Mouse (Mus musculus) forebrain, embryonic 14.5 days (tissue): ENCODE results near the gene Kif26a. TPM values are rescaled to one million over a fixed set of nuclear protein-coding genes. Genes with fewer than 3 reads are reported as not detected.

Experiments used
- ATAC-seq: fragments of 200-750 bp; cut with Nextera tagmentation; 2 replicates; pipeline ENCODE4 v1.8.0; 2017; ENCODE audit warnings: mild to moderate bottlenecking, moderate library complexity
- DNase-seq: peaks from one replicate; pipeline ENCODE4 v3.0.0-alpha.2; 2015; ENCODE audit warnings: low spot score
- H3K27ac ChIP-seq: fragments of 300-500 bp; sonication (generic); 2 replicates; pipeline ENCODE4 v1.5.1; 2014; ENCODE audit warnings: low read depth, mild to moderate bottlenecking, control low read depth, low read length, moderate library complexity
- H3K27me3 ChIP-seq: fragments of 300-500 bp; sonication (generic); replicated peaks from 2 replicates; pipeline ENCODE4 v1.6.1; 2014; ENCODE audit warnings: low read length, control low read depth, mixed read lengths; ENCODE audit not compliant: control insufficient read depth, insufficient read depth
- H3K36me3 ChIP-seq: fragments of 300-500 bp; sonication (generic); 2 replicates; pipeline ENCODE4 v1.6.1; 2014; ENCODE audit warnings: low read length, control low read depth; ENCODE audit not compliant: control insufficient read depth, insufficient read depth
- H3K4me1 ChIP-seq: fragments of 300-500 bp; sonication (generic); 2 replicates; pipeline ENCODE4 v1.6.1; 2014; ENCODE audit warnings: antibody characterized with exemption, low read length, control low read depth; ENCODE audit not compliant: control insufficient read depth, insufficient read depth
- H3K4me2 ChIP-seq: fragments of 300-500 bp; sonication (generic); 2 replicates; pipeline ENCODE4 v1.6.1; 2014; ENCODE audit warnings: mild to moderate bottlenecking, control low read depth, low read length
- H3K4me3 ChIP-seq: fragments of 300-500 bp; sonication (generic); 2 replicates; pipeline ENCODE4 v1.5.1; 2014; ENCODE audit warnings: low read depth, low read length, control low read depth
- H3K9ac ChIP-seq: fragments of 300-500 bp; sonication (generic); 2 replicates; pipeline ENCODE4 v1.6.1; 2014; ENCODE audit warnings: mild to moderate bottlenecking, low read length, control low read depth, moderate library complexity
- H3K9me3 ChIP-seq: fragments of 300-500 bp; sonication (generic); replicated peaks from 2 replicates; pipeline ENCODE4 v1.6.1; 2016; ENCODE audit warnings: low read length, control low read depth, mixed read lengths; ENCODE audit not compliant: control insufficient read depth
- WGBS: fragments of 180-500 bp; shearing (Covaris S2); extraction: QIAGEN DNeasy Blood & Tissue Kit; methylation state at CpG from one replicate; pipeline ENCODE4 v1.1.7; 2014; 5-methylcytosine and 5-hydroxymethylcytosine counted together
- polyA plus RNA-seq: library from polyadenylated mRNA; unstranded; fragments of >200 nt; fragmentation: Nextera tagmentation; extraction: Ambion mirVana; gene quantifications from 2 replicates; pipeline ENCODE4 v1.2.1, GENCODE M21; 2014

Kif26a gene
- polyA plus RNA-seq, 1 experiment from 2014 or later: 11.5 TPM

DNA sequence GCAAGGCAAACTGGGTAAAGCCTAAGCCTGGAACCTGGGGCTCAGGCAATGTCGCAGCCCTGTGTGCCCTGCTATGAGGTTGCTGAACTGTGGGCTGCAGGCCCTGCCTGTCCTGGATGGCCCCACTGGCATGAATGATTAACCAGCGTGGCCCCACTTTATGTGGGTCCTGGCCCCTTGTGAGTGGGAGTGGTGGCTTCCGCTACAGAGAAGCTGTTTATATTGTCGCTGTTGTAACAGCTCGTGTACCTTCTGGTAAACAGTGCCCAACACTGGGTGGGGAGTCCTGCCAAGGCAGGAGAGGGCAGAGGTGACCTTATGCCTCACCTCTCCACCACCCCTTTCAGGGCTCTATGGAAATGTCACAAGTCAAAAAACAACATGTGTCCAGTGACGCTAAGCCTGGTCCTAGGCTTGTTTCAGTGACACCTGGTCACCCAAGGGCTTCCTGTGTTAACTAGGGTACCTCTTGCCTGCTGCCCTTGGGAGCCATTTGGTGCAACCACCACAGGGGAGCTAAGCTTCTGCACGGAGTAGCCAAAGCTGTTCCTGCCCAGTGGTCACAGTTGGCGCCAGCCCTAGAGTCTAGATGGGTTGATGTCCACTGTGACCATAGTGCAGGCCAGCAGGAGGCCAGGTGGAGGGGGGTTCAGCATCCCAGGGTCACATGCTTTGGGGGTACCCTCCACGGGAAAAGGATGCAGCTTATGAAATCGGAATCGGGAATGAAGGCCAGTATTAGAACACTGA is 37.1 kb upstream of the Kif26a start:
- Histone ChIP-seq H3K27me3 (no peaks in the 10 kb centered on the region), H3K9me3 (no peaks in the 10 kb centered on the region), H3K36me3 (no peaks in the 10 kb centered on the region), H3K27ac (no peak overlapping the region), H3K4me3 (no peak overlapping the region), H3K4me1 (peaks cover 3% of the 10 kb centered on the region), H3K4me2 (no peak overlapping the region), H3K9ac (no peak overlapping the region)
- ATAC-seq (no peak), DNase-seq (no peak)
- WGBS: 87% methylated on average over 11 of the region's 11 CpGs

GRCm38 (mm10) chr12:112109701-112110100 is 36.3 kb upstream of the Kif26a start:
- no peak overlapping the region for H3K4me3 ChIP-seq
- H3K9ac ChIP-seq: no peak overlapping the region
- H3K9me3 ChIP-seq: no peaks in the 10 kb centered on the region
- no peak overlapping the region for H3K4me2 ChIP-seq
- peaks cover 3% of the 10 kb centered on the region for H3K4me1 ChIP-seq
- ATAC-seq (no peak), DNase-seq (no peak)
- no peaks in the 10 kb centered on the region for H3K27me3 ChIP-seq
- WGBS: 83% methylated on average over 9 of the region's 9 CpGs
- no peaks in the 10 kb centered on the region for H3K36me3 ChIP-seq
- H3K27ac ChIP-seq: no peak overlapping the region

GRCm38 (mm10) chr12:112111323-112111722 is 34.7 kb upstream of the Kif26a start:
- H3K4me1 ChIP-seq: peaks cover 3% of the 10 kb centered on the region
- no peak overlapping the region for H3K9ac ChIP-seq
- H3K36me3 ChIP-seq: no peaks in the 10 kb centered on the region
- ATAC-seq: no peak
- no peak overlapping the region for H3K4me3 ChIP-seq
- DNase-seq: no peak
- no peaks in the 10 kb centered on the region for H3K9me3 ChIP-seq
- no peaks in the 10 kb centered on the region for H3K27me3 ChIP-seq
- H3K4me2 ChIP-seq: no peak overlapping the region
- H3K27ac ChIP-seq: no peak overlapping the region
- WGBS: 89% methylated on average over 5 of the region's 5 CpGs

GRCm38 (mm10) chr12:112112235-112112634 is 33.8 kb upstream of the Kif26a start:
- no peak overlapping the region for H3K4me2 ChIP-seq
- H3K27ac ChIP-seq: no peak overlapping the region
- no peaks in the 10 kb centered on the region for H3K36me3 ChIP-seq
- H3K4me3 ChIP-seq: no peak overlapping the region
- H3K27me3 ChIP-seq: no peaks in the 10 kb centered on the region
- H3K9me3 ChIP-seq: no peaks in the 10 kb centered on the region
- ATAC-seq (no peak), DNase-seq (no peak)
- no peak overlapping the region for H3K9ac ChIP-seq
- H3K4me1 ChIP-seq: no peaks in the 10 kb centered on the region
- 94% methylated on average over 6 of the region's 6 CpGs for WGBS

GRCm38 (mm10) chr12:112112686-112113396 is 33.2 kb upstream of the Kif26a start:
- no peak overlapping the region for H3K4me2 ChIP-seq
- no peak overlapping the region for H3K9ac ChIP-seq
- H3K27me3 ChIP-seq: no peaks in the 10 kb centered on the region
- H3K9me3 ChIP-seq: no peaks in the 10 kb centered on the region
- H3K27ac ChIP-seq: no peak overlapping the region
- WGBS: 22% methylated on average over 13 of the region's 13 CpGs
- H3K4me3 ChIP-seq: no peak overlapping the region
- DNase-seq: no peak
- H3K36me3 ChIP-seq: no peaks in the 10 kb centered on the region
- H3K4me1 ChIP-seq: no peaks in the 10 kb centered on the region
- 0 out of 2 replicates have a peak, but pooled peaks have one; percentile 25 for ATAC-seq

GRCm38 (mm10) chr12:112113710-112114109 is 32.3 kb upstream of the Kif26a start:
- H3K4me2 ChIP-seq: no peak overlapping the region
- no peak overlapping the region for H3K27ac ChIP-seq
- no peak overlapping the region for H3K4me3 ChIP-seq
- peak; percentile 77 for ATAC-seq
- no peaks in the 10 kb centered on the region for H3K36me3 ChIP-seq
- 10% methylated on average over 7 of the region's 7 CpGs for WGBS
- no peak overlapping the region for H3K9ac ChIP-seq
- DNase-seq: peak; percentile 84
- H3K9me3 ChIP-seq: no peaks in the 10 kb centered on the region
- no peaks in the 10 kb centered on the region for H3K27me3 ChIP-seq
- H3K4me1 ChIP-seq: no peaks in the 10 kb centered on the region

GRCm38 (mm10) chr12:112117006-112117405 is 29.0 kb upstream of the Kif26a start:
- DNase-seq (no peak), ATAC-seq (no peak)
- Histone ChIP-seq H3K4me3 (no peak overlapping the region), H3K9ac (no peak overlapping the region), H3K4me1 (no peaks in the 10 kb centered on the region), H3K27me3 (no peaks in the 10 kb centered on the region), H3K4me2 (no peak overlapping the region), H3K36me3 (no peaks in the 10 kb centered on the region), H3K27ac (no peak overlapping the region), H3K9me3 (no peaks in the 10 kb centered on the region)
- WGBS: 76% methylated on average over 5 of the region's 5 CpGs

DNA sequence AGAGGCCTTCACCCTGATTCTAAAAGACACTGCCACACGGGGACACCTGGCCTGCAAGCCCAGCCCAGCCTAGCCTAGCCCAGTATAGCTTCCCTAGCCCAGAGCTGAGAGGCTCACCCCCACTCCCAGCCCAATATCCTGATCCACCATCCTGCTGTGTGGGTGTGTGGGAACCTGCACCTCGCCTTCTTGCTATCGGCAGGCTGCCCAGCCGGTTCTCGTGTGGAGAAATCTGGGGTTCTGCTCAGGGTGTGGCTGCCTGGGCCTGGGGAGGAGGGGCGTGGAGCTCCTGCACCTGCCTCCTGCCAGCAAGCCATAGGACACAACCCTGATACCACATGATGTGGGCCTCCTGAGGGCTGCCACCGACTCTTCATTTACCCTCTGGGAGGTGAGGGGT is 28.4 kb upstream of the Kif26a start:
- no peaks in the 10 kb centered on the region for H3K9me3 ChIP-seq
- no peaks in the 10 kb centered on the region for H3K27me3 ChIP-seq
- no peak overlapping the region for H3K9ac ChIP-seq
- H3K4me3 ChIP-seq: no peak overlapping the region
- DNase-seq (no peak), ATAC-seq (no peak)
- WGBS: 84% methylated on average over 7 of the region's 7 CpGs
- no peaks in the 10 kb centered on the region for H3K4me1 ChIP-seq
- no peak overlapping the region for H3K27ac ChIP-seq
- no peak overlapping the region for H3K4me2 ChIP-seq
- H3K36me3 ChIP-seq: no peaks in the 10 kb centered on the region

- H3K4me3 ChIP-seq: no peak overlapping the region
- H3K9ac ChIP-seq: no peak overlapping the region
- WGBS: 93% methylated on average over 3 of the region's 3 CpGs
- H3K27ac ChIP-seq: no peak overlapping the region
- H3K27me3 ChIP-seq: no peaks in the 10 kb centered on the region
- H3K9me3 ChIP-seq: no peaks in the 10 kb centered on the region
- no peaks in the 10 kb centered on the region for H3K36me3 ChIP-seq
- ATAC-seq (no peak), DNase-seq (no peak)
- no peaks in the 10 kb centered on the region for H3K4me1 ChIP-seq
- H3K4me2 ChIP-seq: no peak overlapping the region
These were observed 24.8 kb upstream of the Kif26a start for GRCm38 (mm10) chr12:112121188-112121587.
